Mouse (Mus musculus): ENCODE results near the gene Rcan3. TPM values are rescaled to one million over a fixed set of nuclear protein-coding genes. Genes with fewer than 3 reads are reported as not detected.
A peak's percentile ranks its signal among the peaks of the same experiment; 100 is the strongest.

Rcan3 gene
- total and polyA plus RNA-seq, 3 experiments, result 7.8 to 7.9 TPM; not detected in 1

- H3K79me2 ChIP-seq (ENCODE audit: control insufficient read depth, insufficient read depth, low read length, poor library complexity), result no peaks in the 10 kb centered on the region
- no peaks in the 10 kb centered on the region for H3K4me1 ChIP-seq (ENCODE audit: control insufficient read depth in 1 of 2, insufficient read depth in 2 of 2, low read length in 2 of 2)
- no peak overlapping the region for H3K27ac ChIP-seq (ENCODE audit: control insufficient read depth, low read depth, low read length)
- DNase-seq (ENCODE audit: low read depth, low spot score), result no peak
- no peak overlapping the region for H3K9ac ChIP-seq (ENCODE audit: control insufficient read depth, low read depth, low read length, poor library complexity, severe bottlenecking)
- no peak for TF ChIP-seq SIN3A (IDR thresholded peaks at IDR 0.05; ENCODE audit: low read length)
- no peak for TF ChIP-seq ZMIZ1 (IDR thresholded peaks at IDR 0.05; ENCODE audit: low read depth, low read length)
- TF ChIP-seq GATA1 (IDR thresholded peaks at IDR 0.05; ENCODE audit: low read depth, low read length), result no peak
- TF ChIP-seq NRF1 (IDR thresholded peaks at IDR 0.05; ENCODE audit: insufficient read depth, low read depth, low read length, poor library complexity, severe bottlenecking), result no peak
- no peak for TF ChIP-seq EP300 (IDR thresholded peaks at IDR 0.05; ENCODE audit: low read depth in 1 of 2, low read length in 2 of 2)
- TF ChIP-seq HCFC1 (IDR thresholded peaks at IDR 0.05; ENCODE audit: low read depth, low read length), result no peak
- TF ChIP-seq MYC (IDR thresholded peaks at IDR 0.05; ENCODE audit: low read depth, low read length), result no peak
- H3K4me3 ChIP-seq (ENCODE audit: control insufficient read depth in 1 of 2, insufficient read depth in 1 of 2, low read depth in 2 of 2, low read length in 2 of 2), result no peak overlapping the region
- no peaks in the 10 kb centered on the region for H3K27me3 ChIP-seq (ENCODE audit: control insufficient read depth in 1 of 2, insufficient read depth in 2 of 2, low read length in 2 of 2)
- no peaks in the 10 kb centered on the region for H3K36me3 ChIP-seq (ENCODE audit: control insufficient read depth in 1 of 2, insufficient read depth in 2 of 2, low read length in 2 of 2)
- H3K9me3 ChIP-seq (replicated peaks; ENCODE audit: insufficient read depth, low read length), result no peaks in the 10 kb centered on the region
Observed at GRCm38 (mm10) chr4:135397551-135397950, 36.1 kb downstream of the Rcan3 start.

DNA sequence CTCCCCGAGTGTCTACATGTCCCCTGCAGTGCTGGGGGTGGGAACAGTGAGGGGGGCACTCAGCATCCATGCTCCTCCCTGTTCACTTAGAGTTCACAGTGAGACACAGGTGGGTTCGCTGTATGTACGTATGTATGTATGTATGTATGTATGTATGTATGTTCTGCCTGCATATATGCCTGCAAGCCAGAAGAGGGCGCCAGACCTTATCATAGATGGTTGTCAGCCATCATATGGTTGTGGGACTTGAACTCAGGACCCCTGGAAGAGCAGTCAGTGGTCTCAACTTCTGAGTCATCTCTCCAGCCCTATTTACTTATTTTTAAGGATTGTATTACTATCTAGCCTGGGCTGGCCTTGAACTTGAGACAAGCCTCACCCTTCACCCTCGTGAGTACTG is 37.4 kb downstream of the Rcan3 start:
- TF ChIP-seq RAD21 (IDR thresholded peaks at IDR 0.05; ENCODE audit: low read depth, low read length), result peak; percentile 2
- TF ChIP-seq JUND (IDR thresholded peaks at IDR 0.05; ENCODE audit: low read depth, low read length), result no peak
- TF ChIP-seq NRF1 (IDR thresholded peaks at IDR 0.05; ENCODE audit: insufficient read depth, low read depth, low read length, poor library complexity, severe bottlenecking), result no peak
- TF ChIP-seq TAL1 (IDR thresholded peaks at IDR 0.05; ENCODE audit: low read length), result no peak
- TF ChIP-seq SMC3 (IDR thresholded peaks at IDR 0.05; ENCODE audit: low read depth, low read length), result peak; percentile 18; the same call in 1 of the 2 replicates
- TF ChIP-seq CTCF (IDR thresholded peaks at IDR 0.05 in 2 of 3, conservative IDR thresholded peaks at IDR 0.05 in 1 of 3; ENCODE audit: control insufficient read depth in 1 of 3, insufficient read depth in 1 of 3, low read depth in 2 of 3, low read length in 3 of 3, poor library complexity in 1 of 3, severe bottlenecking in 1 of 3), result peak in 2 of 3 experiments; percentile 40 to 48; a peak in 3 of 6 replicates
- no peak overlapping the region for H3K4me3 ChIP-seq (ENCODE audit: control insufficient read depth in 1 of 2, insufficient read depth in 1 of 2, low read depth in 2 of 2, low read length in 2 of 2)
- peak; percentile 26 for DNase-seq (ENCODE audit: low read depth, low spot score)

DNA sequence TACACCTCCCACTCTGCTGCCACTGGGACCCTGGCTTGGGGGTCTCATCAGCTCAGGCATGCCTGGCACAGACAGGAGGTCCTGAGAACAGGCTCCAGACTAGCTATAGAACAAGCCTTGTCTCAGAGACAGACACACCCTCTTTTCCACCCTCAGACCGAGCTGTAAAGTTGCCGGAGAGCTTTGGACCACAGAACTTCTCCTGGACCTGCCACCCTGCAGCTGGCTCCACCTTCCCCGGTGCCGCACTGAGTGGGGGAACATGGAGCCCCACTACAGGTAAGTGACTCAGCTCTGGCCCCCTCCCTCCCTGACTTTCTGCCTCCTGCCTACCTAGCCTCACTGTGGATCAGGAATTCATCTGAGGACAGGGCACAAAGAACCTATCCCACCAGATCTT is 38.3 kb downstream of the Rcan3 start:
- Histone ChIP-seq H3K9me3 (replicated peaks; ENCODE audit: insufficient read depth, low read length) (no peaks in the 10 kb centered on the region), H3K27ac (ENCODE audit: control insufficient read depth, low read depth, low read length) (no peak overlapping the region), H3K4me1 (ENCODE audit: control insufficient read depth in 1 of 2, insufficient read depth in 2 of 2, low read length in 2 of 2) (peaks cover 0 to 2% of the 10 kb centered on the region in 2 experiments; a peak in 1 of 4 replicates), H3K36me3 (ENCODE audit: control insufficient read depth in 1 of 2, insufficient read depth in 2 of 2, low read length in 2 of 2) (no peaks in the 10 kb centered on the region; a peak in 1 of 4 replicates), H3K4me3 (ENCODE audit: control insufficient read depth in 1 of 2, insufficient read depth in 1 of 2, low read depth in 2 of 2, low read length in 2 of 2) (no peak overlapping the region), H3K9ac (ENCODE audit: control insufficient read depth, low read depth, low read length, poor library complexity, severe bottlenecking) (no peak overlapping the region), H3K79me2 (ENCODE audit: control insufficient read depth, insufficient read depth, low read length, poor library complexity) (no peaks in the 10 kb centered on the region), H3K27me3 (ENCODE audit: control insufficient read depth in 1 of 2, insufficient read depth in 2 of 2, low read length in 2 of 2) (no peaks in the 10 kb centered on the region)
- no peak for DNase-seq (ENCODE audit: low read depth, low spot score)
- TF ChIP-seq ELF1 (IDR thresholded peaks at IDR 0.05; ENCODE audit: low read depth, low read length) (no peak), TBP (IDR thresholded peaks at IDR 0.05; ENCODE audit: low read depth, low read length) (no peak)

More for the DNA sequence above, 37.4 kb downstream of the Rcan3 start:
- Histone ChIP-seq H3K4me1 (ENCODE audit: control insufficient read depth in 1 of 2, insufficient read depth in 2 of 2, low read length in 2 of 2) (no peaks in the 10 kb centered on the region), H3K27ac (ENCODE audit: control insufficient read depth, low read depth, low read length) (no peak overlapping the region), H3K36me3 (ENCODE audit: control insufficient read depth in 1 of 2, insufficient read depth in 2 of 2, low read length in 2 of 2) (no peaks in the 10 kb centered on the region), H3K27me3 (ENCODE audit: control insufficient read depth in 1 of 2, insufficient read depth in 2 of 2, low read length in 2 of 2) (no peaks in the 10 kb centered on the region), H3K9me3 (replicated peaks; ENCODE audit: insufficient read depth, low read length) (no peaks in the 10 kb centered on the region), H3K9ac (ENCODE audit: control insufficient read depth, low read depth, low read length, poor library complexity, severe bottlenecking) (no peak overlapping the region), H3K79me2 (ENCODE audit: control insufficient read depth, insufficient read depth, low read length, poor library complexity) (no peaks in the 10 kb centered on the region)
